Mouse (Mus musculus): ENCODE data around the gene Rab15.

DNA sequence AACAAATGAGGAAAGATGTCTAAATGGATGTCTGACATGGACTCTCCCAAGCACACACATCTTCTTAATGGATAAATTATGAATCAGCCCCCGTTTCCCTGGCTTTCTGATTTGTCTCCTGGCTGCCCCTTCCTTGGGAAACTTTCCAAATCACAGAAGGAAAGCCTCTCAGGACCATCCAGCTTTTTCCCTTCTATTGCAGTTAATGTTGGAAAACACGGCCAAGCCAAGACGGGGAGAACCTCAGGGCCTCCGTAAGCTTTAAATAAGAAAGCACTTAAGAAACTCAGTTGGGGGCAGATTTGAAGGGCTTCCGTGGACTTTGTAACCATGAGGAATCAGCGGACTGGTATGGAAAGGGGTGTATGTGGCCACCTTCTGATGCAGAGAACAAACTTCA is 2.9 kb downstream of the Rab15 start:
- no peak for TF ChIP-seq CTCF (IDR thresholded peaks at IDR 0.05; ENCODE audit: extremely low read depth, insufficient read depth, insufficient read length, insufficient replicate concordance)
- no peak for TF ChIP-seq POLR2A (IDR thresholded peaks at IDR 0.05; ENCODE audit: low read depth, low read length)
